Mouse (Mus musculus) olfactory bulb, adult 2 months (tissue): ENCODE results near the gene Itga7.

ENCODE experiments used
- CTCF ChIP-seq: fragments of 200-500 bp; IDR thresholded peaks from 2 replicates; pipeline ENCODE4 v1.5.1; 2012; ENCODE audit warnings: low read depth, mild to moderate bottlenecking, low read length, moderate library complexity; ENCODE audit not compliant: insufficient read depth
- POLR2A ChIP-seq: fragments of 200-500 bp; IDR thresholded peaks from 2 replicates; pipeline ENCODE4 v1.6.1; 2012; ENCODE audit warnings: mild to moderate bottlenecking, low read depth, low read length, moderate library complexity; ENCODE audit not compliant: insufficient read depth

GRCm38 (mm10) chr10:128913696-128914095 is 19.9 kb upstream of the Itga7 start:
- TF ChIP-seq CTCF (no peak), POLR2A (no peak)
